Mouse (Mus musculus): ENCODE results near the gene Kctd19. TPM values are rescaled to one million over a fixed set of nuclear protein-coding genes. Genes with fewer than 3 reads are reported as not detected.
A peak's percentile ranks its signal among the peaks of the same experiment; 100 is the strongest.

Kctd19 gene
- polyA plus RNA-seq, 1 experiment: 187 TPM

DNA sequence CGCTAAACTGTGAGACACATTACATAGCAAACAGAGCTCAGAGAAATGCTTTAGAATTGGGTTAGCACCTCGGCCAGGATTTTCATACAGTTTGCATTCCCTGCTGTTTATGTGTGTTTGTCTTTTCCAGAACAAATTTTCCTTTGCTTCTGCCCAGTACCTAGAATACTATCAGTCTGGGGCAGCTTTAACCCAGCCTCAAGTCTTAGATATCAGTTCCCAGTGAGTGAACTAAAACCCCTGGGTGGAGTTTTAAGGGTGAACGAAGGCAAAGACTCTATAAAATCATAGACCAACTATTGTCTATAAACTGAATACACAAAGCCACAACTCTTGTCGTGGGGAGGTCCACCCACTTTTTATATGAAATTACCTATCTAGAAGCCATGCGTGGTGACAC lies 35.3 kb upstream of the Kctd19 start:
- Histone ChIP-seq H3K4me1 (ENCODE audit: control insufficient read depth, insufficient read depth, low read length) (no peaks in the 10 kb centered on the region), H3K27ac (ENCODE audit: control insufficient read depth, insufficient read depth, low read depth, low read length) (no peak overlapping the region), H3K4me3 (ENCODE audit: control insufficient read depth, low read depth, low read length) (no peak overlapping the region), H3K36me3 (ENCODE audit: control insufficient read depth, insufficient read depth, low read length) (no peaks in the 10 kb centered on the region), H3K27me3 (ENCODE audit: control insufficient read depth, insufficient read depth, low read length) (no peaks in the 10 kb centered on the region)
- no peak for TF ChIP-seq CTCF (IDR thresholded peaks at IDR 0.05; ENCODE audit: control insufficient read depth, insufficient read depth, insufficient replicate concordance, low read depth, low read length)
- TF ChIP-seq POLR2A (IDR thresholded peaks at IDR 0.05; ENCODE audit: control insufficient read depth, low read depth, low read length): no peak

DNA sequence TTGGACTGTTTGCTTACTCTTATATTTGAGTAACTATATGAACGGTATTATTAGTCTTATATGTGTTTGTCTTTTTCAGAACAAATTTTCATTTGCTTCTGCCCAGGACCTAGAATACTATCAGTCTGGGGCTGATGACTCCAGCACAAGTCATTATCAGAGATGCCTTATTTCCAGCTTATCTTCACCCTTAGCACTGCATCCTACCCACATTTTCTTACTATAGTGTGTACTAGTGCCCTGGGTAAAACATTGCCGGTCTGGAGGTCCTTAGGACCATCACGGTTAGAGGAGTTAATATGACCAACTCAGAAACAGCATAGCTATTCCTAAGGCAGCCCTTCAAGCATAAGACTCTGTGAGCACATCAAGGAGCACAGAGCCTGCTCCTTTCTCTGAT lies 34.9 kb upstream of the Kctd19 start:
- no peak for TF ChIP-seq CTCF (IDR thresholded peaks at IDR 0.05; ENCODE audit: control insufficient read depth, insufficient read depth, insufficient replicate concordance, low read depth, low read length)
- TF ChIP-seq POLR2A (IDR thresholded peaks at IDR 0.05; ENCODE audit: control insufficient read depth, low read depth, low read length): no peak
- H3K27ac ChIP-seq (ENCODE audit: control insufficient read depth, insufficient read depth, low read depth, low read length): no peak overlapping the region
- H3K27me3 ChIP-seq (ENCODE audit: control insufficient read depth, insufficient read depth, low read length): no peaks in the 10 kb centered on the region
- H3K36me3 ChIP-seq (ENCODE audit: control insufficient read depth, insufficient read depth, low read length): no peaks in the 10 kb centered on the region
- no peak overlapping the region for H3K4me3 ChIP-seq (ENCODE audit: control insufficient read depth, low read depth, low read length)
- no peaks in the 10 kb centered on the region for H3K4me1 ChIP-seq (ENCODE audit: control insufficient read depth, insufficient read depth, low read length)

DNA sequence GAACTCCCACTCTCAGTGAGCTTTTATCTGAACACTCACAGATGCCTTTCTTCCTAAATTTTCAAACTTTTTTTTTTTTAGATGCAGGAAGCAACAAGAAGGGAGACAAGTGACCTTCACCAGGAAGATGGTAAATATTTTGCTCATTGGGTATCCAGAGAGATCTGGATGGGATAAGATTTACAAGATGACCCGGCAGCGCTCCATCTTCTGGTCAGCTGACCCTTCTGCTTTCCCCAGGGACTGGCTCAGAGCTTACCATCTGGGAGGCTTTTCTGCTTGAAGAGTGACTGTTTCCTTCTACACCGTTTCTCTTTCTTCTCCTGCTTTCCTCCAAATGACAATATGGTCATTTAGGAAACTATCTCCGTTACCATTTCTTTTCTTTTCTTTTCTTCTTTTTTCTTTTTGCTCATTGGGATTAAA lies 32.8 kb upstream of the Kctd19 start:
- Histone ChIP-seq H3K4me1 (ENCODE audit: control insufficient read depth, insufficient read depth, low read length) (no peaks in the 10 kb centered on the region), H3K36me3 (ENCODE audit: control insufficient read depth, insufficient read depth, low read length) (no peaks in the 10 kb centered on the region), H3K4me3 (ENCODE audit: control insufficient read depth, low read depth, low read length) (no peak overlapping the region), H3K27ac (ENCODE audit: control insufficient read depth, insufficient read depth, low read depth, low read length) (no peak overlapping the region), H3K27me3 (ENCODE audit: control insufficient read depth, insufficient read depth, low read length) (no peaks in the 10 kb centered on the region)
- TF ChIP-seq POLR2A (IDR thresholded peaks at IDR 0.05; ENCODE audit: control insufficient read depth, low read depth, low read length): no peak

DNA sequence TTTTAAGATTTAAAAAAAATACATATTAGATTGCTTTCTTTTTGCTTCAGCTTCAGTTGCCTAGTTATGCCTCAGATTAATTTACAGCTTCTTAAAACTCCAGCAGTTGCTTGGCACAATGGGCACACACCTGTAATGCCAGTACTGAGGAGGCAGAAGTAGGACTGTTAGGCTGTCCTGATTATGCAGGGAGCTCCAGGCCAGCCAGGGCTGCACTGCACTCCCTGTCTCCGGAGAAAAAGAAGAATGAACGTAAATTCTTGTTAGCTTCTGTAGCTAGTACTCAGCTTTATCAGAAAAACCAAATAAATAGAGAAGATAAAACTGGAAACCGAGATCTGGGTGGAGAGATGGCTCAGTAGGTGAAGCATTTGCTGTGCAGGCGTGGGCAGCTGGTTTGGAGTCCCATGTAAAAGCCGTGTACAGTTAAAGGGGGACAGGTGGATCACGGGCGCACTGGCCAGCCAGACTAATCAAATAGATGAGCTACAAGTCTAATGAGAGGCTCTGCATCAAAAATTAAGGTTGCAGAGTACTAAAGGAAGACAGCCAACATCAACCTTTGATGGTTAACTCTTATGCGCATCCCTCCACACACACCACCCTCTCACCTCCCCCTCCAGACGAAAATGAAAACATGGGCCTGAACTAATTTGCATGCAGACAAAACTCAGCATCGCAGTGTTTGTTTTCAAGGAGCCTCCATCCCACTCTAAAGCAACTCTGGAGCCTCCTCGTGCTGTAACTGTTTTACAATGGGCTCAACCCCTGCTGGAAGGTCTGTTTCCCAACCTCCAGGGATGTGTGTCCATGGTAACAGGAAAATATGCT lies 32.2 kb upstream of the Kctd19 start:
- Histone ChIP-seq H3K4me1 (ENCODE audit: control insufficient read depth, insufficient read depth, low read length) (no peaks in the 10 kb centered on the region), H3K4me3 (ENCODE audit: control insufficient read depth, low read depth, low read length) (no peak overlapping the region), H3K27me3 (ENCODE audit: control insufficient read depth, insufficient read depth, low read length) (no peaks in the 10 kb centered on the region), H3K36me3 (ENCODE audit: control insufficient read depth, insufficient read depth, low read length) (no peaks in the 10 kb centered on the region), H3K27ac (ENCODE audit: control insufficient read depth, insufficient read depth, low read depth, low read length) (no peak overlapping the region)
- TF ChIP-seq POLR2A (IDR thresholded peaks at IDR 0.05; ENCODE audit: control insufficient read depth, low read depth, low read length) (no peak), CTCF (IDR thresholded peaks at IDR 0.05; ENCODE audit: control insufficient read depth, insufficient read depth, insufficient replicate concordance, low read depth, low read length) (no peak)

DNA sequence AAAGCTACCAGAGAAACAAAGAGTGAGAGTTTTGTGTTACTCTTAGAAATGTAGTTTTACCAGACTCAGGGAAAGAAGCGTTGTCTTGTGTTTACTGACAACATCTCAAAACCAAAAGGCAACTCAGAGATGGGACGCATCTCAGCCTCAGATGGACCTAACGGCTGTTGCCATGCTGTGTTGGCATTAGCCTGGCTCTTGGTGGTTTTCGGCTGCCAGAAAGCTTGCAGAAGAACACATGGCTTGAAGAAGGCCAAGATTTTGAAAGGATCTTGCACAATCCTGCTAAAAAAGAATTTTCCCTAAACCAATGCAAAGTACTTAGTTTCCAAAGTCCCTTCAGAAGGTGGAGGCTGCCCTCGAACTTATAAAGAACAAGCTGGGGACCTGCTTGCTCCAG lies 29.4 kb upstream of the Kctd19 start:
- Histone ChIP-seq H3K27me3 (ENCODE audit: control insufficient read depth, insufficient read depth, low read length) (no peaks in the 10 kb centered on the region), H3K36me3 (ENCODE audit: control insufficient read depth, insufficient read depth, low read length) (no peaks in the 10 kb centered on the region), H3K4me1 (ENCODE audit: control insufficient read depth, insufficient read depth, low read length) (no peaks in the 10 kb centered on the region), H3K27ac (ENCODE audit: control insufficient read depth, insufficient read depth, low read depth, low read length) (no peak overlapping the region), H3K4me3 (ENCODE audit: control insufficient read depth, low read depth, low read length) (no peak overlapping the region)
- TF ChIP-seq POLR2A (IDR thresholded peaks at IDR 0.05; ENCODE audit: control insufficient read depth, low read depth, low read length) (no peak), CTCF (IDR thresholded peaks at IDR 0.05; ENCODE audit: control insufficient read depth, insufficient read depth, insufficient replicate concordance, low read depth, low read length) (no peak)

DNA sequence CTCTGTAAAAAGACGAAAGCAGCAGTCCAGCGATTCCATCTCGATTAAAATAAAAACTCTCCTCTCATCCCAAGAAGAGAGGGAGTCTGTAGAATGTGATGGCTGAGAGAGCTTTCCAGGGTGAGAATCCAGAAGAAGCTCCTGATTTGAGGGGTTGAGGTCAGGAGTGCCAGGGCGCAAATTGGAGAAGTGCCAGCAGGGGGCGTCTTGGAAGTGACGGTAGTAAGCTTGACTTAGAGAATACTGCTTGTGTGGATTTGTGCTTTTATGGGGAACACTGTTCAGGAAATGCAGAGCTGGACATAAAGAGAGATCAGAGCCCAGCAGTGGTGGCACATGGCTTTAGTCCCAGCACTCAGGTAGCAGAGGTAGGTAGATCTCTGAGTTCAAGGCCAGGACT lies 28.1 kb upstream of the Kctd19 start:
- H3K36me3 ChIP-seq (ENCODE audit: control insufficient read depth, insufficient read depth, low read length): no peaks in the 10 kb centered on the region
- H3K27ac ChIP-seq (ENCODE audit: control insufficient read depth, insufficient read depth, low read depth, low read length): no peak overlapping the region
- no peaks in the 10 kb centered on the region for H3K4me1 ChIP-seq (ENCODE audit: control insufficient read depth, insufficient read depth, low read length)
- TF ChIP-seq CTCF (IDR thresholded peaks at IDR 0.05; ENCODE audit: control insufficient read depth, insufficient read depth, insufficient replicate concordance, low read depth, low read length) (peak; percentile 40; the same call in 1 of the 2 replicates), POLR2A (IDR thresholded peaks at IDR 0.05; ENCODE audit: control insufficient read depth, low read depth, low read length) (no peak)
- H3K27me3 ChIP-seq (ENCODE audit: control insufficient read depth, insufficient read depth, low read length): no peaks in the 10 kb centered on the region
- no peak overlapping the region for H3K4me3 ChIP-seq (ENCODE audit: control insufficient read depth, low read depth, low read length)

DNA sequence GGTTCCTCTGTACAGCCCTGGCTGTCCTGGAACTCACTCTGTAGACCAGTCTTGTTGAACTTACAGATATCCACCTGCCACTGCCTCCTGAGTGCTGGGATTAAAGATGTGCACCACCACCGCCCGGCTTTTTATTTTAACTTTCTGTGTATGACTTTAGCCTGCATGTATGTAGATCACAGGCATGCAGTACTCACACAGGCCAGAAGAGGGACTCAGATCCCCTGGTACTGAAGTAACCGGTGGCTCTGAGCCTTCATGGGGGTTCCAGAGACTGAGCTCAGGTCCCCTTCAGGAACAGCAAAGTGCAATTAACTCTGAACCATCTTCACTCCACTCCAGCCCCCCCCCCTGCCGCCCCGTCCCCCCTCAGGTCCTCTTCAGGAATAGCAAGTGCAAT lies 25.6 kb upstream of the Kctd19 start:
- no peak overlapping the region for H3K27ac ChIP-seq (ENCODE audit: control insufficient read depth, insufficient read depth, low read depth, low read length)
- no peaks in the 10 kb centered on the region for H3K27me3 ChIP-seq (ENCODE audit: control insufficient read depth, insufficient read depth, low read length)
- H3K4me3 ChIP-seq (ENCODE audit: control insufficient read depth, low read depth, low read length): no peak overlapping the region
- TF ChIP-seq POLR2A (IDR thresholded peaks at IDR 0.05; ENCODE audit: control insufficient read depth, low read depth, low read length): no peak
- TF ChIP-seq CTCF (IDR thresholded peaks at IDR 0.05; ENCODE audit: control insufficient read depth, insufficient read depth, insufficient replicate concordance, low read depth, low read length): peak; percentile 28; the same call in 1 of the 2 replicates
- no peaks in the 10 kb centered on the region for H3K4me1 ChIP-seq (ENCODE audit: control insufficient read depth, insufficient read depth, low read length)
- H3K36me3 ChIP-seq (ENCODE audit: control insufficient read depth, insufficient read depth, low read length): no peaks in the 10 kb centered on the region

Measured in testis, adult 2 months (tissue).